Mouse (Mus musculus): ENCODE measurements around the gene Colca2. TPM values are rescaled to one million over a fixed set of nuclear protein-coding genes. Genes with fewer than 3 reads are reported as not detected.

Gene Colca2
- polyA plus RNA-seq, 1 experiment from 2014 or later = 1.1 TPM

- WGBS = 78% methylated on average over 18 of the region's 18 CpGs
- Histone ChIP-seq H3K27me3 (ENCODE audit: control insufficient read depth, insufficient read depth, low read length) (no peaks in the 10 kb centered on the region), H3K9me3 (ENCODE audit: control insufficient read depth, low read length) (no peaks in the 10 kb centered on the region)
Observed at GRCm38 (mm10) chr9:51312554-51313317, 34.4 kb upstream of the Colca2 start.

DNA sequence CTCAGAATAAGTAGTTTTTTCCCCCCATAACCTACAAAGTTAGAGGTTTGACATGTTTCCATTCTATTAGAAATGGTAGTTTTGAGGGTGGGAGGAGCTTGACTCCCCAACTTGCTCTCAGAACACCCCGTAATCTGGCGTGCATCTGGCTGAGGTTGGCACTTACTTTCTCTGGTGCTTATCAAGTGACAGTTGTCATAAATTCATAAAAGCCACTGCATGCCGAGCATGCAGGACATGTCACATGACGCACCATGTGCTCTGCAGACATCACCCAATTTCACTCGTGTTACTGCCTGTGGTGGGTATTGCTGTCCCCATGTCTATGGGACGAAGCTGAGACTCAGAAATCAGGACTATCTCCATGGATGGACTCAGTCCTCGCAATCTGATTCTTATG lies 32.1 kb upstream of the Colca2 start:
- Histone ChIP-seq H3K4me3 (ENCODE audit: low read depth, low read length) (no peak overlapping the region), H3K9ac (ENCODE audit: low read length) (no peak overlapping the region), H3K36me3 (ENCODE audit: control insufficient read depth, insufficient read depth, low read length) (no peaks in the 10 kb centered on the region), H3K4me1 (ENCODE audit: control insufficient read depth, insufficient read depth, low read length) (no peaks in the 10 kb centered on the region), H3K9me3 (ENCODE audit: control insufficient read depth, low read length) (no peaks in the 10 kb centered on the region), H3K27ac (ENCODE audit: low read depth, low read length) (no peak overlapping the region), H3K27me3 (ENCODE audit: control insufficient read depth, insufficient read depth, low read length) (no peaks in the 10 kb centered on the region), H3K4me2 (ENCODE audit: low read depth) (no peak overlapping the region)
- DNase-seq (ENCODE audit: low spot score) (no peak), ATAC-seq (ENCODE audit: insufficient read depth, low FRiP score, low TSS enrichment) (no peak)
- 88% methylated on average over 7 of the region's 7 CpGs for WGBS

More at GRCm38 (mm10) chr9:51312554-51313317, 34.4 kb upstream of the Colca2 start:
- no peak for DNase-seq (ENCODE audit: low spot score)
- Histone ChIP-seq H3K9ac (ENCODE audit: low read length) (no peak overlapping the region), H3K36me3 (ENCODE audit: control insufficient read depth, insufficient read depth, low read length) (no peaks in the 10 kb centered on the region), H3K4me2 (ENCODE audit: low read depth) (no peak overlapping the region), H3K4me3 (ENCODE audit: low read depth, low read length) (no peak overlapping the region), H3K27ac (ENCODE audit: low read depth, low read length) (no peak overlapping the region), H3K4me1 (ENCODE audit: control insufficient read depth, insufficient read depth, low read length) (no peaks in the 10 kb centered on the region)
- no peak for ATAC-seq (ENCODE audit: insufficient read depth, low FRiP score, low TSS enrichment)

- Histone ChIP-seq H3K27ac (ENCODE audit: low read depth, low read length) (no peak overlapping the region), H3K9ac (ENCODE audit: low read length) (no peak overlapping the region), H3K36me3 (ENCODE audit: control insufficient read depth, insufficient read depth, low read length) (no peaks in the 10 kb centered on the region), H3K4me2 (ENCODE audit: low read depth) (no peak overlapping the region), H3K4me3 (ENCODE audit: low read depth, low read length) (no peak overlapping the region), H3K9me3 (ENCODE audit: control insufficient read depth, low read length) (no peaks in the 10 kb centered on the region), H3K27me3 (ENCODE audit: control insufficient read depth, insufficient read depth, low read length) (no peaks in the 10 kb centered on the region), H3K4me1 (ENCODE audit: control insufficient read depth, insufficient read depth, low read length) (no peaks in the 10 kb centered on the region)
- no peak for ATAC-seq (ENCODE audit: insufficient read depth, low FRiP score, low TSS enrichment)
- DNase-seq (ENCODE audit: low spot score) = no peak
- 93% methylated on average over 3 of the region's 3 CpGs for WGBS
Observed at GRCm38 (mm10) chr9:51306351-51306750, 28.0 kb upstream of the Colca2 start.

DNA sequence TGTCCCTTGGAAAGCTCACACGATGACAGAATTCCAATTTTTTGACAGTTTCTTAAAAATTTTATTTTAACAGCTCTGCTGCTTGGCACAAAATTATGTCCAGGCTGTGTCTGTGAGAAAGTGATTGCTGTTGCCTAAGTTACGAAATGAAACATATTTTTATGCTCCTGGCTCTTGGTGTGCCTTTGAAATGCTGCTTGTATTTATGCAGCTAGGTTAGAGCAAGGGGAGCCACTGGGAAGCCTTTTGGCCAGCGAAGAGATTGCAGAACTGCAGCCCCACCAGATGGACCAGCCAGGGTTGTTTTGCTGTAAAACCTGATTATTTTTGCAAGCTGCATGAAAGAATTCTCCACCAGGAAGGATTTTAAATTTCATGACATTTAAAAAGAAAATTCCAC lies 26.8 kb upstream of the Colca2 start:
- ATAC-seq (ENCODE audit: insufficient read depth, low FRiP score, low TSS enrichment) = no peak
- Histone ChIP-seq H3K9ac (ENCODE audit: low read length) (no peak overlapping the region), H3K4me2 (ENCODE audit: low read depth) (no peak overlapping the region), H3K4me1 (ENCODE audit: control insufficient read depth, insufficient read depth, low read length) (no peaks in the 10 kb centered on the region), H3K36me3 (ENCODE audit: control insufficient read depth, insufficient read depth, low read length) (no peaks in the 10 kb centered on the region), H3K27me3 (ENCODE audit: control insufficient read depth, insufficient read depth, low read length) (no peaks in the 10 kb centered on the region), H3K9me3 (ENCODE audit: control insufficient read depth, low read length) (no peaks in the 10 kb centered on the region), H3K4me3 (ENCODE audit: low read depth, low read length) (no peak overlapping the region), H3K27ac (ENCODE audit: low read depth, low read length) (no peak overlapping the region)
- WGBS = 79% methylated on average over 3 of the region's 3 CpGs
- no peak for DNase-seq (ENCODE audit: low spot score)

- Histone ChIP-seq H3K9ac (ENCODE audit: low read length) (no peak overlapping the region), H3K9me3 (ENCODE audit: control insufficient read depth, low read length) (no peaks in the 10 kb centered on the region), H3K27ac (ENCODE audit: low read depth, low read length) (no peak overlapping the region), H3K4me3 (ENCODE audit: low read depth, low read length) (no peak overlapping the region), H3K4me2 (ENCODE audit: low read depth) (no peak overlapping the region), H3K27me3 (ENCODE audit: control insufficient read depth, insufficient read depth, low read length) (no peaks in the 10 kb centered on the region), H3K36me3 (ENCODE audit: control insufficient read depth, insufficient read depth, low read length) (no peaks in the 10 kb centered on the region), H3K4me1 (ENCODE audit: control insufficient read depth, insufficient read depth, low read length) (no peaks in the 10 kb centered on the region)
- no peak for ATAC-seq (ENCODE audit: insufficient read depth, low FRiP score, low TSS enrichment)
- no peak for DNase-seq (ENCODE audit: low spot score)
- WGBS = 78% methylated on average over 5 of the region's 5 CpGs
Observed at GRCm38 (mm10) chr9:51303980-51304379, 25.6 kb upstream of the Colca2 start.

- H3K9ac ChIP-seq (ENCODE audit: low read length) = no peak overlapping the region
- no peaks in the 10 kb centered on the region for H3K4me1 ChIP-seq (ENCODE audit: control insufficient read depth, insufficient read depth, low read length)
- no peaks in the 10 kb centered on the region for H3K27me3 ChIP-seq (ENCODE audit: control insufficient read depth, insufficient read depth, low read length)
- H3K9me3 ChIP-seq (ENCODE audit: control insufficient read depth, low read length) = no peaks in the 10 kb centered on the region
- 70% methylated on average over 8 of the region's 8 CpGs for WGBS
- H3K36me3 ChIP-seq (ENCODE audit: control insufficient read depth, insufficient read depth, low read length) = no peaks in the 10 kb centered on the region
- H3K4me3 ChIP-seq (ENCODE audit: low read depth, low read length) = no peak overlapping the region
- no peak for ATAC-seq (ENCODE audit: insufficient read depth, low FRiP score, low TSS enrichment)
- no peak overlapping the region for H3K4me2 ChIP-seq (ENCODE audit: low read depth)
- H3K27ac ChIP-seq (ENCODE audit: low read depth, low read length) = no peak overlapping the region
- DNase-seq (ENCODE audit: low spot score) = no peak
Observed at GRCm38 (mm10) chr9:51293541-51293940, 15.2 kb upstream of the Colca2 start.

- H3K4me3 ChIP-seq (ENCODE audit: low read depth, low read length) = no peak overlapping the region
- peak; percentile 82 for DNase-seq (ENCODE audit: low spot score)
- H3K27me3 ChIP-seq (ENCODE audit: control insufficient read depth, insufficient read depth, low read length) = no peaks in the 10 kb centered on the region
- ATAC-seq (ENCODE audit: insufficient read depth, low FRiP score, low TSS enrichment) = no peak
- no peak overlapping the region for H3K4me2 ChIP-seq (ENCODE audit: low read depth)
- H3K36me3 ChIP-seq (ENCODE audit: control insufficient read depth, insufficient read depth, low read length) = no peaks in the 10 kb centered on the region
- H3K9ac ChIP-seq (ENCODE audit: low read length) = no peak overlapping the region
- no peaks in the 10 kb centered on the region for H3K9me3 ChIP-seq (ENCODE audit: control insufficient read depth, low read length)
- H3K4me1 ChIP-seq (ENCODE audit: control insufficient read depth, insufficient read depth, low read length) = no peaks in the 10 kb centered on the region
- 44% methylated on average over 4 of the region's 4 CpGs for WGBS
- H3K27ac ChIP-seq (ENCODE audit: low read depth, low read length) = no peak overlapping the region
Observed at GRCm38 (mm10) chr9:51292674-51293073, 14.3 kb upstream of the Colca2 start.

DNA sequence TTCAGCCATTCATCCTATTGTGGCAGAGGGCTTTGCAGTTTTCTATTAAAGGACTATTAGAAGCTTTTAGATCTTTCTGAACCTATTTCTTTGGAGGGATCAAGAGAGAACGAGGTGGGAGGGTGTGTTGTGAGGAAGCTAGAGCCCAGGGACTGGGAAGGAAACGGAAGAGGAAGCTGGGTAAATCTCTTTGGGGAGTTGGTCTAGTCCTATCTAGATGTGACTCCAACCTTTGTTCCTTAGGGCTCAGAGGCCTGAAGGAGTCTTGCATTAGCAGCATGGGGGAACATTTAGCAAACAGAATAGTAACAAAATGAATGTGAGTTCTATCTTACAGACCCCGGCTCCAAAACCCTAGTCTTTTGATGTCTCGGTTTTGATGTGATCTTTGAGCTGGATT lies 12.6 kb upstream of the Colca2 start:
- H3K36me3 ChIP-seq (ENCODE audit: control insufficient read depth, insufficient read depth, low read length) = no peaks in the 10 kb centered on the region
- 80% methylated on average over 4 of the region's 4 CpGs for WGBS
- ATAC-seq (ENCODE audit: insufficient read depth, low FRiP score, low TSS enrichment) = no peak
- no peaks in the 10 kb centered on the region for H3K27me3 ChIP-seq (ENCODE audit: control insufficient read depth, insufficient read depth, low read length)
- H3K4me3 ChIP-seq (ENCODE audit: low read depth, low read length) = no peak overlapping the region
- no peak overlapping the region for H3K4me2 ChIP-seq (ENCODE audit: low read depth)
- no peak overlapping the region for H3K9ac ChIP-seq (ENCODE audit: low read length)
- no peaks in the 10 kb centered on the region for H3K4me1 ChIP-seq (ENCODE audit: control insufficient read depth, insufficient read depth, low read length)
- no peak overlapping the region for H3K27ac ChIP-seq (ENCODE audit: low read depth, low read length)
- no peaks in the 10 kb centered on the region for H3K9me3 ChIP-seq (ENCODE audit: control insufficient read depth, low read length)
- no peak for DNase-seq (ENCODE audit: low spot score)

- no peak overlapping the region for H3K27ac ChIP-seq (ENCODE audit: low read depth, low read length)
- H3K36me3 ChIP-seq (ENCODE audit: control insufficient read depth, insufficient read depth, low read length) = no peaks in the 10 kb centered on the region
- DNase-seq (ENCODE audit: low spot score) = no peak
- H3K9ac ChIP-seq (ENCODE audit: low read length) = no peak overlapping the region
- whole genome bisulfite sequencing = 61% methylated on average over 2 of the region's 2 CpGs
- no peak for ATAC-seq (ENCODE audit: insufficient read depth, low FRiP score, low TSS enrichment)
- no peaks in the 10 kb centered on the region for H3K27me3 ChIP-seq (ENCODE audit: control insufficient read depth, insufficient read depth, low read length)
- H3K9me3 ChIP-seq (ENCODE audit: control insufficient read depth, low read length) = no peaks in the 10 kb centered on the region
- H3K4me3 ChIP-seq (ENCODE audit: low read depth, low read length) = no peak overlapping the region
- no peak overlapping the region for H3K4me2 ChIP-seq (ENCODE audit: low read depth)
- H3K4me1 ChIP-seq (ENCODE audit: control insufficient read depth, insufficient read depth, low read length) = no peaks in the 10 kb centered on the region
Observed at GRCm38 (mm10) chr9:51286079-51286478, 7.7 kb upstream of the Colca2 start.
